ENCODE assay signal across 15 mouse cellular contexts in the genomic region with DNA sequence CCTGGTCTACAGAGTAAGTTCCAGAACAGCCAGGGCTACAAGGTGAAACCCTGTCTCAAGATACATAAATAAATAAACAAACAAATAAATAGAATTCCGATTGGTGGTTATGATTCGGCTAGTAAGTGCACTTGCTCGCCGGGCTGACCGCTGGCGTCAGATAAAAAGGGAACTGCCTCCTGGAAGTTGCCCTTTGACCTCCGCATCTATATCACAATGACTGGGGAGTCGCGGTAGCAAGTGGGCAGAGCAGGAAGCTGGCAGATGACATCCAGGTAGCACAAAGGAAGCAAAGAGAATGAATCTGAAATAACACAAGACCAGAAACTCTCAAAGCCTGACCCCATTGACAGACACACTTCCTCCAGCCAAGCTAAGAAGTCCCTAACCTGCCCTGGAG. TPM values are rescaled to one million over a fixed set of nuclear protein-coding genes. Genes with fewer than 3 reads are reported as not detected.
DNase-seq lines count a peak whose midpoint lies in the region; ATAC-seq and TF ChIP-seq lines count a peak whose summit lies in the region.
"Had no signal": no experiment of that assay in that cellular context is flagged by ENCODE, and none has a peak within 500 bp of the region (broad histone marks: within the 10 kb centered on the region; RNA-seq: fewer than 3 reads in every experiment).

No protein-coding gene starts in this region.

- no peak overlapping the region for H3K4me3 ChIP-seq in heart, postnatal 0 days (ENCODE audit: low read depth, low read length)
- no peak overlapping the region for H3K4me3 ChIP-seq in lung, embryonic 15.5 days
- no peak overlapping the region for H3K4me3 ChIP-seq in limb, embryonic 10.5 days

- no peaks in the 10 kb centered on the region for H3K36me3 ChIP-seq in heart, postnatal 0 days (replicated peaks; ENCODE audit: control insufficient read depth, insufficient read depth, low read length)
- H3K36me3 ChIP-seq in lung, embryonic 15.5 days: no peaks in the 10 kb centered on the region
- H3K36me3 ChIP-seq in limb, embryonic 10.5 days: no peaks in the 10 kb centered on the region

- no peak overlapping the region for H3K9ac ChIP-seq in heart, postnatal 0 days (replicated peaks; ENCODE audit: low read depth, low read length)
- no peak overlapping the region for H3K9ac ChIP-seq in lung, embryonic 15.5 days
- H3K9ac ChIP-seq: forebrain, postnatal 0 days had no signal

- TF ChIP-seq CTCF in heart, postnatal 0 days (IDR thresholded peaks at IDR 0.05; ENCODE audit: low read depth): no peak

- H3K4me2 ChIP-seq in heart, postnatal 0 days (ENCODE audit: low read depth, low read length): no peak overlapping the region
- no peak overlapping the region for H3K4me2 ChIP-seq in lung, embryonic 15.5 days

- no peak for ATAC-seq in heart, postnatal 0 days (ENCODE audit: insufficient read depth, low read depth)
- ATAC-seq in lung, embryonic 15.5 days (ENCODE audit: borderline replicate concordance, extremely low read depth, low FRiP score, low TSS enrichment): no peak
- ATAC-seq: forebrain, postnatal 0 days; hindbrain, postnatal 0 days had no signal

- H3K9me3 ChIP-seq in heart, postnatal 0 days (replicated peaks; ENCODE audit: control insufficient read depth, low read length): no peaks in the 10 kb centered on the region
- no peaks in the 10 kb centered on the region for H3K9me3 ChIP-seq in lung, embryonic 15.5 days
- H3K9me3 ChIP-seq in limb, embryonic 10.5 days (replicated peaks): no peaks in the 10 kb centered on the region

- 0 out of 2 replicates have a peak overlapping the region, but pooled peaks have one; percentile 46 for H3K27ac ChIP-seq in heart, postnatal 0 days (ENCODE audit: low read depth)
- peak overlapping the region; percentile 71 for H3K27ac ChIP-seq in lung, embryonic 15.5 days
- peak overlapping the region; percentile 50; the same call in 1 of the 2 replicates for H3K27ac ChIP-seq in limb, embryonic 10.5 days
- H3K27ac ChIP-seq: hindbrain, postnatal 0 days had no signal

- no peak for TF ChIP-seq EP300 in heart, postnatal 0 days (IDR thresholded peaks at IDR 0.05; ENCODE audit: low read depth)

- H3K27me3 ChIP-seq in heart, postnatal 0 days (ENCODE audit: control insufficient read depth, insufficient read depth, low read length): no peaks in the 10 kb centered on the region
- no peaks in the 10 kb centered on the region for H3K27me3 ChIP-seq in lung, embryonic 15.5 days
- H3K27me3 ChIP-seq in limb, embryonic 10.5 days (ENCODE audit: low read depth, poor library complexity, severe bottlenecking): no peaks in the 10 kb centered on the region

- H3K4me1 ChIP-seq in heart, postnatal 0 days (ENCODE audit: control insufficient read depth, insufficient read depth): peaks cover 13% of the 10 kb centered on the region
- peaks cover 25% of the 10 kb centered on the region for H3K4me1 ChIP-seq in lung, embryonic 15.5 days
- H3K4me1 ChIP-seq in limb, embryonic 10.5 days: peaks cover 39% of the 10 kb centered on the region

- no peak for DNase-seq in heart, postnatal 0 days (ENCODE audit: low spot score)
- DNase-seq in heart, adult 18-20 months: no peak
- DNase-seq in lung, postnatal 25 days (ENCODE audit: low spot score): no peak
- no peak for DNase-seq in limb, embryonic 10.5 days (ENCODE audit: low spot score)
- DNase-seq in yolk sac, embryonic 10.5 days (ENCODE audit: low spot score): peak; percentile 56
- no peak for DNase-seq in natural killer cell, adult 2 months (ENCODE audit: low spot score in 2 of 2)
- DNase-seq: adrenal gland, postnatal 14 days; cerebellum, adult 2 months; forebrain, postnatal 0 days; gastrocnemius, postnatal 25 days; heart, postnatal 10 days; kidney, postnatal 10 days; right cerebral cortex, postnatal 4 days had no signal

- WGBS in heart, postnatal 0 days: 62% methylated on average over 9 of the region's 9 CpGs
- 43% methylated on average over 9 of the region's 9 CpGs for WGBS in lung, embryonic 15.5 days
- WGBS in limb, embryonic 10.5 days: 49% methylated on average over 9 of the region's 9 CpGs

RNA-seq across cellular contexts. Expression of a gene that starts 5.1 kb away (rescaled TPM):
- total RNA-seq in heart, postnatal 0 days (2014; rRNA removed; ENCODE audit: low replicate concordance): 0.23 and 2.3 TPM in 2 replicates
- polyA plus RNA-seq in heart, postnatal 0 days (2015; fragmentation: Nextera tagmentation; extraction: Ambion mirVana): 0.26 and 0.40 TPM in 2 replicates
- under 1 TPM; 0.54 to 0.60 TPM for total RNA-seq in heart, adult 18-20 months (2021)
- 2.6 and 3.1 TPM in 2 replicates for polyA plus RNA-seq in lung, embryonic 15.5 days (2015; fragmentation: Nextera tagmentation; extraction: Ambion mirVana)
- polyA plus RNA-seq in limb, embryonic 10.5 days (2016; fragmentation: Nextera tagmentation; extraction: Ambion mirVana): 0.95 and 1.8 TPM in 2 replicates

RNA-seq across cellular contexts. Expression of a gene that starts 7.0 kb away (rescaled TPM):
- 50.9 and 56.5 TPM in 2 replicates for total RNA-seq in heart, postnatal 0 days (2014; rRNA removed; ENCODE audit: low replicate concordance)
- polyA plus RNA-seq in heart, postnatal 0 days (2015; fragmentation: Nextera tagmentation; extraction: Ambion mirVana): 29.2 and 30.0 TPM in 2 replicates
- total RNA-seq in heart, adult 18-20 months (2021): 10 to 100 TPM; 73.3 to 76.6 TPM
- 32.0 and 32.1 TPM in 2 replicates for polyA plus RNA-seq in lung, embryonic 15.5 days (2015; fragmentation: Nextera tagmentation; extraction: Ambion mirVana)
- 73.1 and 88.1 TPM in 2 replicates for polyA plus RNA-seq in limb, embryonic 10.5 days (2016; fragmentation: Nextera tagmentation; extraction: Ambion mirVana)

RNA-seq across cellular contexts. Expression of a gene that starts 41.2 kb away (rescaled TPM):
- 1,019 and 1,034 TPM in 2 replicates for total RNA-seq in heart, postnatal 0 days (2014; rRNA removed; ENCODE audit: low replicate concordance)
- polyA plus RNA-seq in heart, postnatal 0 days (2015; fragmentation: Nextera tagmentation; extraction: Ambion mirVana): 1,074 and 1,115 TPM in 2 replicates
- total RNA-seq in heart, adult 18-20 months (2021): 100 to 1,000 TPM; 616 to 693 TPM
- 2,081 and 2,182 TPM in 2 replicates for polyA plus RNA-seq in lung, embryonic 15.5 days (2015; fragmentation: Nextera tagmentation; extraction: Ambion mirVana)
- polyA plus RNA-seq in limb, embryonic 10.5 days (2016; fragmentation: Nextera tagmentation; extraction: Ambion mirVana): 1,689 and 1,952 TPM in 2 replicates
